Mouse (Mus musculus) stomach, embryonic 16.5 days (tissue): ENCODE results near the gene Olfr694. TPM values are rescaled to one million over a fixed set of nuclear protein-coding genes. Genes with fewer than 3 reads are reported as not detected.
"Not testable (repeated sequence)": the region's sequence is repeated elsewhere in the genome, so short reads cannot be mapped to it uniquely, and the experiment has no call there.

Source experiments
- ATAC-seq: fragments of 200-750 bp; cut with Nextera tagmentation; 2 replicates; pipeline ENCODE4 v1.8.0; 2017; ENCODE audit warnings: moderate number of reproducible peaks, moderate TSS enrichment; ENCODE audit not compliant: insufficient read depth, low FRiP score
- H3K27ac ChIP-seq: fragments of 300-500 bp; sonication (generic); 2 replicates; pipeline ENCODE4 v1.5.1; 2014; ENCODE audit warnings: low read length
- H3K27me3 ChIP-seq: fragments of 300-500 bp; sonication (generic); 2 replicates; pipeline ENCODE4 v1.6.1; 2014; ENCODE audit warnings: low read length, control low read depth, mixed read lengths; ENCODE audit not compliant: control insufficient read depth, insufficient read depth
- H3K36me3 ChIP-seq: fragments of 300-500 bp; sonication (generic); 2 replicates; pipeline ENCODE4 v1.6.1; 2014; ENCODE audit warnings: low read length; ENCODE audit not compliant: control insufficient read depth, insufficient read depth
- H3K4me1 ChIP-seq: fragments of 300-500 bp; sonication (generic); 2 replicates; pipeline ENCODE4 v1.6.1; 2014; ENCODE audit warnings: low read length, control low read depth, mixed read lengths; ENCODE audit not compliant: control insufficient read depth, insufficient read depth
- H3K4me2 ChIP-seq: fragments of 300-500 bp; sonication (generic); 2 replicates; pipeline ENCODE4 v1.6.1; 2014; ENCODE audit warnings: low read depth, low read length, mixed read lengths
- H3K4me3 ChIP-seq: fragments of 300-500 bp; sonication (generic); replicated peaks from 2 replicates; pipeline ENCODE4 v1.5.1; 2014; ENCODE audit warnings: mild to moderate bottlenecking, low read length
- H3K9ac ChIP-seq: fragments of 300-500 bp; sonication (generic); 2 replicates; pipeline ENCODE4 v1.6.1; 2014; ENCODE audit warnings: low read length
- H3K9me3 ChIP-seq: fragments of 300-500 bp; sonication (generic); replicated peaks from 2 replicates; pipeline ENCODE4 v1.6.1; 2016; ENCODE audit warnings: low read length, control low read depth; ENCODE audit not compliant: control insufficient read depth
- WGBS: fragments of 180-500 bp; shearing (Covaris S2); extraction: QIAGEN DNeasy Blood & Tissue Kit; methylation state at CpG from one replicate; pipeline ENCODE4 v1.1.7; 2014; 5-methylcytosine and 5-hydroxymethylcytosine counted together
- polyA plus RNA-seq: library from polyadenylated mRNA; unstranded; fragments of >200 nt; fragmentation: Nextera tagmentation; extraction: Ambion mirVana; gene quantifications from 2 replicates; pipeline ENCODE4 v1.2.1, GENCODE M21; 2015

The Olfr694 gene
- not detected in 2 replicates for polyA plus RNA-seq

GRCm38 (mm10) chr7:106691714-106692113 lies at the start of gene Olfr694:
TSS of gene Olfr694 (minus strand) at chr7:106691814.
- Histone ChIP-seq H3K27me3 (no peaks in the 10 kb centered on the region), H3K9me3 (no peaks in the 10 kb centered on the region), H3K4me2 (no peak within 1 kb of the TSS), H3K27ac (no peak within 1 kb of the TSS), H3K4me3 (no peak within 1 kb of the TSS), H3K9ac (no peak within 1 kb of the TSS), H3K4me1 (no peaks in the 10 kb centered on the region), H3K36me3 (no peaks in the 10 kb centered on the region)
- ATAC-seq = no peak
- 86% methylated on average over 1 of the region's 1 CpGs for WGBS

- no peaks in the 10 kb centered on the region for H3K4me1 ChIP-seq
- H3K27ac ChIP-seq = no peak overlapping the region
- H3K9me3 ChIP-seq = no peaks in the 10 kb centered on the region
- H3K27me3 ChIP-seq = no peaks in the 10 kb centered on the region
- H3K36me3 ChIP-seq = no peaks in the 10 kb centered on the region
- H3K9ac ChIP-seq = no peak overlapping the region
- no peak overlapping the region for H3K4me2 ChIP-seq
- H3K4me3 ChIP-seq = no peak overlapping the region
- no peak for ATAC-seq
These were observed 45.4 kb upstream of the Olfr694 start for GRCm38 (mm10) chr7:106737028-106737427.

GRCm38 (mm10) chr7:106733717-106734116 lies 42.1 kb upstream of the Olfr694 start:
- Histone ChIP-seq H3K4me1 (no peaks in the 10 kb centered on the region), H3K9ac (no peak overlapping the region), H3K9me3 (no peaks in the 10 kb centered on the region), H3K4me3 (no peak overlapping the region), H3K4me2 (no peak overlapping the region), H3K36me3 (no peaks in the 10 kb centered on the region), H3K27ac (no peak overlapping the region), H3K27me3 (no peaks in the 10 kb centered on the region)
- ATAC-seq = no peak
- 42% methylated on average over 2 of the region's 2 CpGs for WGBS

- not testable (repeated sequence) for H3K4me2 ChIP-seq, H3K4me1 ChIP-seq, ATAC-seq, H3K27me3 ChIP-seq, H3K9me3 ChIP-seq, H3K36me3 ChIP-seq, H3K27ac ChIP-seq, H3K9ac ChIP-seq, H3K4me3 ChIP-seq
- 80% methylated on average over 2 of the region's 2 CpGs for WGBS
These were observed 34.0 kb upstream of the Olfr694 start for GRCm38 (mm10) chr7:106725654-106726053.

GRCm38 (mm10) chr7:106716296-106716695 lies 24.7 kb upstream of the Olfr694 start, which contains the start of gene Olfr695:
TSS of gene Olfr695 (minus strand) at chr7:106716396.
- H3K27me3 ChIP-seq = no peaks in the 10 kb centered on the region
- H3K4me1 ChIP-seq = no peaks in the 10 kb centered on the region
- no peak within 1 kb of the TSS for H3K4me3 ChIP-seq
- H3K9me3 ChIP-seq = no peaks in the 10 kb centered on the region
- no peak for ATAC-seq
- H3K4me2 ChIP-seq = no peak within 1 kb of the TSS
- no peak within 1 kb of the TSS for H3K9ac ChIP-seq
- no peak within 1 kb of the TSS for H3K27ac ChIP-seq
- H3K36me3 ChIP-seq = no peaks in the 10 kb centered on the region

GRCm38 (mm10) chr7:106711463-106711862 lies 19.8 kb upstream of the Olfr694 start:
- ATAC-seq = no peak
- no peaks in the 10 kb centered on the region for H3K9me3 ChIP-seq
- no peak overlapping the region for H3K4me2 ChIP-seq
- no peaks in the 10 kb centered on the region for H3K27me3 ChIP-seq
- H3K27ac ChIP-seq = no peak overlapping the region
- no peaks in the 10 kb centered on the region for H3K4me1 ChIP-seq
- no peaks in the 10 kb centered on the region for H3K36me3 ChIP-seq
- H3K4me3 ChIP-seq = no peak overlapping the region
- H3K9ac ChIP-seq = no peak overlapping the region
- 86% methylated on average over 6 of the region's 6 CpGs for WGBS

- not testable (repeated sequence) for H3K36me3 ChIP-seq, ATAC-seq, H3K9me3 ChIP-seq, H3K4me2 ChIP-seq, H3K9ac ChIP-seq, H3K27me3 ChIP-seq, H3K4me3 ChIP-seq, H3K4me1 ChIP-seq, H3K27ac ChIP-seq
- 90% methylated on average over 10 of the region's 10 CpGs for WGBS
These were observed 16.1 kb upstream of the Olfr694 start for GRCm38 (mm10) chr7:106707705-106708104.

- Histone ChIP-seq H3K4me1 (no peaks in the 10 kb centered on the region), H3K9ac (no peak overlapping the region), H3K4me2 (no peak overlapping the region), H3K36me3 (no peaks in the 10 kb centered on the region), H3K9me3 (no peaks in the 10 kb centered on the region), H3K4me3 (no peak overlapping the region), H3K27me3 (no peaks in the 10 kb centered on the region), H3K27ac (no peak overlapping the region)
- ATAC-seq = no peak
- 79% methylated on average over 1 of the region's 1 CpGs for WGBS
These were observed 5.3 kb upstream of the Olfr694 start for GRCm38 (mm10) chr7:106696891-106697290.

GRCm38 (mm10) chr7:106692976-106693375 lies 1.4 kb upstream of the Olfr694 start:
- H3K27ac ChIP-seq = no peak overlapping the region
- ATAC-seq = no peak
- no peak overlapping the region for H3K4me2 ChIP-seq
- H3K9ac ChIP-seq = no peak overlapping the region
- 80% methylated on average over 3 of the region's 3 CpGs for WGBS
- H3K4me3 ChIP-seq = no peak overlapping the region
- H3K36me3 ChIP-seq = no peaks in the 10 kb centered on the region
- H3K27me3 ChIP-seq = no peaks in the 10 kb centered on the region
- no peaks in the 10 kb centered on the region for H3K9me3 ChIP-seq
- no peaks in the 10 kb centered on the region for H3K4me1 ChIP-seq

- Histone ChIP-seq H3K4me2 (no peak overlapping the region), H3K27me3 (no peaks in the 10 kb centered on the region), H3K9ac (no peak overlapping the region), H3K4me3 (no peak overlapping the region), H3K36me3 (no peaks in the 10 kb centered on the region), H3K4me1 (no peaks in the 10 kb centered on the region), H3K9me3 (no peaks in the 10 kb centered on the region), H3K27ac (no peak overlapping the region)
- ATAC-seq = no peak
- WGBS = 77% methylated on average over 2 of the region's 2 CpGs
These were observed 6.2 kb downstream of the Olfr694 start for GRCm38 (mm10) chr7:106685382-106685781.
